Mouse (Mus musculus) inflammation-experienced regulatory T-cells, adult 6 months (primary cell): ENCODE measurements around the gene Lgals8. TPM values are rescaled to one million over a fixed set of nuclear protein-coding genes. Genes with fewer than 3 reads are reported as not detected.
A peak's percentile ranks its signal among the peaks of the same experiment; 100 is the strongest.
"Not testable (repeated sequence)": the region's sequence is repeated elsewhere in the genome, so short reads cannot be mapped to it uniquely, and the experiment has no call there.

Source experiments
- ATAC-seq: one replicate; pipeline ENCODE4 v1.8.0; 2017
- polyA plus RNA-seq, 3 experiments: library from polyadenylated mRNA; unstranded; fragments of 100-300 nt; shearing (Covaris generic); gene quantifications; one replicate each; pipeline ENCODE4 v1.2.1; 2017

The Lgals8 gene
- 100 to 1,000 TPM in 2 of 3 experiments, 10 to 100 TPM in 1; 93.5 to 129 (median 100) TPM for polyA plus RNA-seq

DNA sequence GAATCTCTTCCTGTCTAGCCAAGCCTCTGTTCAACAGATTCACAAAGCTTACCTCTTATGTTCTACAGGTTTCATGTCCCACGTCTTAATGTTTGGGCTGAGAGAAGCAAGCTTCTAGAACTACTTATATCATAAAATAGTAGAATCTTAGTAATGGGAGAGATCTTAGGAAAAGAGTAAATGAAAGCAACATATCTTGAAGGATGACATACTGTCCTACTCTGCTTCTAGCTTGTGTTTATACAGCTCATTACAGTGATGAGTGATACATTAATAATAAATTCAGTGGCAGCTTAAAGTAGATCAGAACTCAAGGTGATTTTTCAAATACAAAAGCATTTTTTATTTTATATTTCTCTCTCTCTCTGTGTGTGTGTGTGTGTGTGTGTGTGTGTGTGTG lies at the start of gene Lgals8:
Gene Lgals8 (minus strand): TSS at position 101 of the 400 bp plus-strand sequence.
- no peak for ATAC-seq

DNA sequence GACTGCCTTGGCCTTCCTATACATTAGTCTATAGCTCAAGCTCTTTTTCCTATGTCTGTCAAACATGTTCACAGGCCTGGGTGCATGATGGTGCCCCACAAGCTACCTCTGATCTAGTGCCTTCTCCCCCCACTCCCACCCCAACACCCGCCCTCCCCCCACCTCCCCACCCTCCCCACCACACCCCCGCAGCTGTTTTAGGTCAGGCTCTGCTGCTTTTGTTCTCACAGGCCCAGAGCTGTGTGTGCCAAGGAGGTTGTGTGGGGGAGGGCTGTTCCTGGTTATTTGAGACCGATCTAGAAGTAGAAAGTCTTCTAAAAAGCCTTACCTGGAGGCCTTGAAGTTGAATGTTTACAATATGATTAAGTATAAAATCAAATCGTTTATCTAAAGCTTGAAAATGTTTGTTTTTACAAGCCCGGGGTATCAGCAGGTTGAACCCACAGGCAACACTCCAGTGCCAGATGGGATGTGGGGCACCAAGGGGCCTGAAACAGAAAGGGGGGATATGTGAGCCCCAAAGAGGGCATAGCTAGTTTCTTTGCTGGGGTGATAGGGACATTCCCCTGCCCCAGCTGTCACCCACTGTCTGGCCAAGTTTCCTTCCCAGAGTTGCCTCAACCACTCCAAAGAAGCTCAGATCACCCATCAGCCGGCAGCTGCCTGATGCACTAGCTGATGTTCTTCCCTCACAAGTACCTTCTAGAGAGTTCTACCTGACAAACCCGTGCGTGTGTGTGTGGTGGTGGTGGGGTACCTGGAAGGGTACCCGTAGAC lies 46.6 kb upstream of the Lgals8 start:
- no peak for ATAC-seq

DNA sequence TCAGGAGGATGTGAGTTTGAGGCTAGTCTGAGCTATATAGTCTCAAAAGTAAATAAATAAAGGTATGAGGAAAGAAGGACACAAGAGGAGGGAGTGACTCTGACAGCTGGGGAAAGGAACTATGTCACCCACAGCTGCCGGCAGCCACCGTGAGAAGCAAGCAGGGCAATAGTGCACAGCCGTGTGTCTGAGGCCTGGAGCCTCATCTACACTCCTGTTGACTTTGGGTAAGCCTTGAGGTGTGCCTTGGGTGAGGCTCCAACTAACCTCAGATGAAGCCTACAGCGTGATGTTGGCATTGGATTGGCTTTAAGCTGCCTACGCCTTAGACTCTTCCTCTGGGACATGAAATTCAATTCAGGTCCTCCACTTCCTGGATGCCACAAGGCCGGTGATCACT lies 45.3 kb upstream of the Lgals8 start:
- ATAC-seq: no peak

- peak; percentile 98 for ATAC-seq
These were observed 42.7 kb upstream of the Lgals8 start for GRCm38 (mm10) chr13:12507426-12507825.

DNA sequence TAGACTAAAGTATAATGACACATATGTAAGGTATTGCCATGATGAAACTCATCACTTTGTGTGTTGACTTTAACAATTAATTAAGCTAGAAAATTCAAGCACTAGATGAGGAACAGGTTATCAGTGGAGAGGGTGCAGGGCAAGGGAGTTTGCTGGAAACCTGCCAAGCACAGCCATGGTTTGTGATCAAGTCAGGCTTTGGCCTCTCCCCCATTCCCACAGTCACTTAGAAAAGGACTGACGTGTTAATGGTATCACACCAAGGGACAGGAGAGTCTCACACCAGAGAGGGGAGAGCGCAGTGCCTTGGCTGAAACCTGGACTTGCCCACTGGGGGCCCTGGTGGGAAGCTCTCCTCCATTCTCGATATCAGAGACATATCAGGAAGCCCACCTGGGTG lies 40.6 kb upstream of the Lgals8 start:
- no peak for ATAC-seq

- no peak for ATAC-seq
These were observed 38.6 kb upstream of the Lgals8 start for GRCm38 (mm10) chr13:12503238-12503751.

DNA sequence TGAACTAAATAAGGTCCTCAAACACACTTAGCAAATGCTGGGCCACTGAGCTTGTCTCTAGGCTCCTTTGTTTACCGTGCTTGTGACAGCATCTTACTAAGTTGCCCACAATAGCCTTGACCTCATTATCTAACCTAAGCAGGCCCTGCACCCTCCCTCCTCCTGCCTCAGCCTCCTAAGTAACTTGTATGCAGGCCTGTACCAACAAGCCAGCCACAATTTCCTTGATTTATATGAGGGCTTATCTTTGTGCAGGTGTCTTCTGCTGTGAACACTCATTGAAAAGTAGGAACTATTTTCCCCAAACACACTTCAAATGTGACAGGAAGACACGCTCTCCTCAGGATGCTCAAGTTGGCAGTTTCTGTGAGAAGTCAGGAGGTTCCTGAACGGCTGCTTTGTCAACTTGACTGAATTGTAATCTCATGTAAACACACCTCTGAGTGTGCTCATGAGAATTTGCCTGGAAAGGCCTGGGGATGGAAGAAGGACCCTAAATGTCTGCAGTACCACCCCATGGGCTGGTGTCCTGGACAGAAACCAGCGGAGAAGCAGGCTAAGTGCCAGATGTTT lies 38.0 kb upstream of the Lgals8 start:
- ATAC-seq: no peak

DNA sequence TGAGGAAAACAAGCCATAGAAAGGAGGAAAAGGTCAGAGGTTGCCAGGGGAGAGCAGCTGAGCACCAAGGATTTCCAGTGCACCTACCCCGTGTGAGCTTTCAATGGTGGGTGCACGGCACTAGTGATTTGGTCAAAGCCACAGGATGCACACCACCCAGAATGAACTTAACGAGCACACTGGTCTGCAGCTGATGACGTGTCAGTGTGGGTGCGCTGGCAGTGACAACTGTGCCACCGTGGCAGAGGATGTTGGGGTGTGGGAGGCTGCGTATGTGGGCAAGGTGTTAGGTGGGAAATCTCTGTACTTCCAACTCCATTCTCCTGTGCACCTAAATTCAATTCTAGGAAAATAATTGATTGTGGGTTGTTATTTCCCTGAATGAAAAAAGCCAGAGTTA lies 34.4 kb upstream of the Lgals8 start:
- ATAC-seq: no peak

GRCm38 (mm10) chr13:12497809-12498208 lies 33.1 kb upstream of the Lgals8 start:
- ATAC-seq: no peak

GRCm38 (mm10) chr13:12494750-12495149 lies 30.0 kb upstream of the Lgals8 start:
- no peak for ATAC-seq

DNA sequence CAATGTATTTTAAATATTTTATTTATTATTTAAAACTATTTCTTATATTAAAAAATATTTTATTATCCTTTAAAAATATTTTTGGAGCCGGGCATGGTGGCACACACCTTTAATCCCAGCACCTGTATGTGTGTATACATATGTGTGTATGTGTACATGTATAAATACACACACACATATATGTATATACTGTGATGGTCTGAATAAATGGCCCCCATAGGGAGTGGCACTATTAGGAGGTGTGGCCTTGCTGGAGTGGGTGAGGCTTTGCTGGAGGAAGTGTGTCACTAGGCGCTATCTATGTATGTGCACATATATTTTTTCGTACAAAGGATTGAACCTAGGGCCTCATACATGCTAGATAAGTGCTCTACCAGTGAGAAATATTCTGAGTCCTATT lies 27.8 kb upstream of the Lgals8 start:
- ATAC-seq: no peak

DNA sequence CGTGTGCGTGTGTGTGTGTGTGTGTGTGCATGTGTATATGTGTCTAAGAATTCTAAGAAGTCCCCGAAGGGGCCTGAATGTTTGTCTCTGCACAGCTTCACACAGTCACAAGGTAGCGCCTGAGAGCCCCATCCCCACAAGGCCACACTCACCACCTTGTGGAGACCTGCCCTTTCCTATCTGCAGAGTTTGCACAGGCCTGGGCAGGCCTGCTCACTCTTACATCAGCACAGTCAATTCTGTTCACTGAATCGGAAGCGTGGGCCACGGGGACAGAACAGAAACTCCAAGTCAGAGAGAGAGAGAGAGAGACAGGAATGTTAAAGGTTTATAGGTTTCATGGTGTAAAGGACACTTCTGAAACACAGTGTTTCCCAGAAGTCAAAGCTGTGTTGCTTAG lies 20.9 kb upstream of the Lgals8 start:
- no peak for ATAC-seq

DNA sequence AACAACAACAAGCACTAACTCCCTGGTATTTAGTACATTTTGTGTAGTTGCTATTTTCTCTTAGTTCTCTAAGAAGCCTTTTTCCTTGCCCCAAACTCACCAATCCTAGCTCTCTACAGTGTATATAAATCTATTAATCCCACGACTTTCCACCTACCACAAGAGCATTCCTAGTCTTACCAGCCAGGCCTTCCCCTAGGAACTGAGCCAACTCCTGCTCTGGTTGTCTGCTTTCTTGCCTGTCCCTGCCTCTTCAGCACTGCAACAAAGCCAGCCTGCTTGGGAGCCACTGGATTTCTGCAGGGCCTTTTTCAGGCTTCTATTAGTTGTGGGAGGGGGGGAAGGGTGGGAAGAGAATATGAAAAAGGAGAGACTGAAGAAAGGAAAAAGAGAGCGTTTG lies 20.5 kb upstream of the Lgals8 start:
- ATAC-seq: no peak

GRCm38 (mm10) chr13:12479802-12480201 lies 15.1 kb upstream of the Lgals8 start:
- ATAC-seq: no peak

DNA sequence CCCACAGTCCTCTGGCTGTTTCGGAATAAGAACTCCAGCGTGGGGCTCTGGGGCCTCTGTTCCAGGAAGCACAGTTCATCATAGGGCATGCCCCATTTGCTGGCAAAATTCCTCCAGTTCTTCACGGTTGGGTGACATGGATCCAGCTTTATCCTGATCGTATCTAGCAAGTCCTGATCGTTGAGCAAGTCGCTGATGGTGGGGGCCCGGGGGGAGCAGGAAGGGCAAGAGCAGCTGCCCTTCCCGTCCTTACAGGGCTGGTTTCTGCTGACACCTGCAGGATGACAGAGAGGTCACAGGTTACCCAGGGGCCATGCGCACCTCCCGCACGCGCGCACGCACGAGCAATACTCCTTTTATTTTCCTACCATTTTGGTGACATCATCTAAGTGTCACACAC lies 13.6 kb upstream of the Lgals8 start:
- ATAC-seq: no peak

DNA sequence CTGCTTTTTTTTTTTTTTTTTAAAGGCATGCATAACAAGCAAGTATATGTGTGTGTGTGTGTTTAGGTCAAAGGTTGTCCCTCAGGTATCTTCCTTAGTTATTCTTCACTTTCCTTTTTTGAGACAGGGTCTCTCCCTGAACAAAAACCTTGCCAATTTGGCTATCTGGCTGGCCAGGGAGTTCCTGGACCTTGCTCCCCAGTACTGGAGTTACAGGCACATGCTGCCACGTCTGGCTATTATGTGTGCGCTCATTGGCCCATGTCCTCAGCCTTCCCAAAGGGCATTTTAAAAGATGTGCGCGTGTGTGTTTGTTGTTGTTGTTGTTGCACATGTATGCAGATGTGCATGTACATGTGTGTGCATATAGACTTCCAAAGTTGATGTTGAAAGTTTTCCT lies 12.1 kb upstream of the Lgals8 start:
- no peak for ATAC-seq

DNA sequence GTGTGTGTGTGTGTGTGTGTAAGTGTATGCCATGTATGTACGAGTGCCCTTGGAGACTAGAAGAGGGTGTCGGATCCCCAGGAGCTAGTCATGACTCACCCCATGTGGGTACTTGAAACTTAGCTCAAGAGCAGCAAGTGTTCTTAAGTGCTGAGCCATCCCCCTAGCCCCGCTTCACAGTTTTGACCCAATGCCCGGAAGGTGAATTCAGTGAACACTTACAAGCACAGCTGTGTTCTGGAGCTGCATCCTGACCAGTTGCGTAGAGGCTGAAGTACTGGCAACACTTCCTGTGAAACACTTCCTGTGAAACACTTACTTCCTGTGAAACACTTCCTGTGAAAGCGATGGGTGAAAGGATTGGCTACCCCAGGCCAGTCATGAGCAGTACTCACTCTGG lies 10.5 kb upstream of the Lgals8 start:
- peak; percentile 63 for ATAC-seq

DNA sequence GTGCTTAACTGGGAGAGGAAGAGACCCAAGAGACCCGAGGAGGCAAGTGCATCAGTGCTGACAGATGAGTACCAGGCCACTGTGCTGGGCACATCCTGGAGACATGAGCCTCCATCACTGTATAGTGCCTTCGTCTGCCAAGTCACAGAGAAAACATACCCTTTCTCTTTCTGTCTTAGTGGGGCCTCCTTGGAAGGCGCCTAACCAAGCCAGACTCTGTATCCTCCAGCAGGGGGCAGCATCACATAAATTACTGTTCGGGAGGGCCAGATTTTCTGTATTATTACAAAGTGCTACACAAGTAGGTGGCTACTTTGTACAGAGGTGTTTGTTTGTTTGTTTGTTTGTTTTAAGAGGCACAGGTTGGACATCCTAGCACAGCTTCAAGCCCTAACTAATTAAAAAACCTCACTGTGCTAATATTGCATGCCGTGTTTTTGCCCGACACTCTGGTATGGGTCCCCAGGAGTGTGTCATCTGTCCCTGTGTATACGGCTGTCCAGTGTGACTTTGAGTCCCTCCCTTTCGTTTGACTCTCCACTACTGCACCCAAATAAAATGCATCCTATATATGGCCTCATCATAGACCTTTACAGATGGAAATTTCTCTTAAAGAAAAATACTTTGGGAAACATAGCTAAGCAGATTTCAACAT lies 9.1 kb upstream of the Lgals8 start:
- peak; percentile 88 for ATAC-seq

DNA sequence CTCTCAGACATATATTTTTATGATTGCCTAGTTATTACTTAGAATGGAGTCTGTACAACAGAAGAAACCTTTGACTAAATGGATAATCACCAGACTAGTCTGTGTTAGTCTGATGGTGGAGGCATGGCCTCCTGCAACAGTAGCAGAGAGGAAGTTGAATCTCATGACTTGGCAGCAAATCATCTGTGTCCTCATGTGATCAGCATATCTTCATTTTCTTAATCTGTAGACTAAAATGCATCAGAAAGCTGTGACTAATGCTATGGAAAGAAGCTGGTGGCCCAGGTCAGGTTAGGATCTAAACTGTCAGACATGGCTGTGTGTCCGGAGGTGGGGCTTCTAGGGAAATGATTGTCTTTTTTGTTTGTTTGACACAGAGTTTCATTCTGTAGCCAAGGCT lies 3.7 kb upstream of the Lgals8 start:
- peak; percentile 76 for ATAC-seq

- not testable (repeated sequence) for ATAC-seq
These were observed 585 bp downstream of the Lgals8 start for GRCm38 (mm10) chr13:12464159-12464558.

GRCm38 (mm10) chr13:12462623-12463022 lies 2.1 kb downstream of the Lgals8 start:
- ATAC-seq: no peak

GRCm38 (mm10) chr13:12461730-12462119 lies 3.0 kb downstream of the Lgals8 start:
- no peak for ATAC-seq

GRCm38 (mm10) chr13:12460881-12461729 lies 3.6 kb downstream of the Lgals8 start:
- ATAC-seq: peak; percentile 84
